Mouse (Mus musculus): Measurements from ENCODE around the gene Tecta. TPM values are rescaled to one million over a fixed set of nuclear protein-coding genes. Genes with fewer than 3 reads are reported as not detected.
A peak's percentile ranks its signal among the peaks of the same experiment; 100 is the strongest.

The Tecta gene
- total RNA-seq, 1 experiment from 2014 or later = under 0.01 TPM

GRCm38 (mm10) chr9:42392927-42393326, 6.8 kb downstream of the Tecta start:
- no peak for ATAC-seq (replicated peaks; ENCODE audit: low read depth, poor library complexity, severe bottlenecking)

GRCm38 (mm10) chr9:42388490-42388889, 11.2 kb downstream of the Tecta start:
- ATAC-seq (replicated peaks; ENCODE audit: low read depth, poor library complexity, severe bottlenecking) = 0 out of 2 replicates have a peak, but pooled peaks have one; percentile 22

- ATAC-seq (replicated peaks; ENCODE audit: low read depth, poor library complexity, severe bottlenecking) = no peak
Measured at GRCm38 (mm10) chr9:42387038-42387437, 12.7 kb downstream of the Tecta start.

GRCm38 (mm10) chr9:42385656-42386055, 14.1 kb downstream of the Tecta start:
- no peak for ATAC-seq (replicated peaks; ENCODE audit: low read depth, poor library complexity, severe bottlenecking)

GRCm38 (mm10) chr9:42382628-42383347, 16.9 kb downstream of the Tecta start:
- ATAC-seq (replicated peaks; ENCODE audit: low read depth, poor library complexity, severe bottlenecking) = no peak

- no peak for ATAC-seq (replicated peaks; ENCODE audit: low read depth, poor library complexity, severe bottlenecking)
Measured at GRCm38 (mm10) chr9:42382063-42382462, 17.7 kb downstream of the Tecta start.

- ATAC-seq (replicated peaks; ENCODE audit: low read depth, poor library complexity, severe bottlenecking) = no peak
Measured at GRCm38 (mm10) chr9:42378071-42378470, 21.7 kb downstream of the Tecta start.

GRCm38 (mm10) chr9:42377656-42378055, 22.1 kb downstream of the Tecta start:
- ATAC-seq (replicated peaks; ENCODE audit: low read depth, poor library complexity, severe bottlenecking) = no peak

- no peak; the same call in 1 of the 2 replicates for ATAC-seq (replicated peaks; ENCODE audit: low read depth, poor library complexity, severe bottlenecking)
Measured at GRCm38 (mm10) chr9:42371670-42372368, 27.9 kb downstream of the Tecta start.

- ATAC-seq (replicated peaks; ENCODE audit: low read depth, poor library complexity, severe bottlenecking) = no peak
Measured at GRCm38 (mm10) chr9:42357585-42357984, 42.1 kb downstream of the Tecta start.

- ATAC-seq (replicated peaks; ENCODE audit: low read depth, poor library complexity, severe bottlenecking) = no peak
Measured at GRCm38 (mm10) chr9:42354871-42355270, 44.9 kb downstream of the Tecta start.

GRCm38 (mm10) chr9:42349791-42350190, 49.9 kb downstream of the Tecta start:
- ATAC-seq (replicated peaks; ENCODE audit: low read depth, poor library complexity, severe bottlenecking) = no peak

- no peak for ATAC-seq (replicated peaks; ENCODE audit: low read depth, poor library complexity, severe bottlenecking)
Measured at GRCm38 (mm10) chr9:42346297-42346696, 53.4 kb downstream of the Tecta start.

GRCm38 (mm10) chr9:42339151-42339550, 60.6 kb downstream of the Tecta start:
- no peak for ATAC-seq (replicated peaks; ENCODE audit: low read depth, poor library complexity, severe bottlenecking)

GRCm38 (mm10) chr9:42337026-42337425, 62.7 kb downstream of the Tecta start:
- ATAC-seq (replicated peaks; ENCODE audit: low read depth, poor library complexity, severe bottlenecking) = no peak

GRCm38 (mm10) chr9:42336575-42336974, 63.2 kb downstream of the Tecta start:
- no peak for ATAC-seq (replicated peaks; ENCODE audit: low read depth, poor library complexity, severe bottlenecking)

- ATAC-seq (replicated peaks; ENCODE audit: low read depth, poor library complexity, severe bottlenecking) = no peak
Measured at GRCm38 (mm10) chr9:42334885-42335284, 64.8 kb downstream of the Tecta start.

- ATAC-seq (replicated peaks; ENCODE audit: low read depth, poor library complexity, severe bottlenecking) = no peak
Measured at GRCm38 (mm10) chr9:42332692-42333091, 67.0 kb downstream of the Tecta start.

- ATAC-seq (replicated peaks; ENCODE audit: low read depth, poor library complexity, severe bottlenecking) = no peak
Measured at GRCm38 (mm10) chr9:42331341-42331740, 68.4 kb downstream of the Tecta start.

GRCm38 (mm10) chr9:42329753-42330152, 70.0 kb downstream of the Tecta start:
- ATAC-seq (replicated peaks; ENCODE audit: low read depth, poor library complexity, severe bottlenecking) = no peak

GRCm38 (mm10) chr9:42326688-42327440, 72.9 kb downstream of the Tecta start:
- peak; percentile 68 for ATAC-seq (replicated peaks; ENCODE audit: low read depth, poor library complexity, severe bottlenecking)

Data from common myeloid progenitor, adult 5-6 weeks (primary cell).